Mouse (Mus musculus): ENCODE results near the gene Zfp408.
"Not testable (repeated sequence)": the region's sequence is repeated elsewhere in the genome, so short reads cannot be mapped to it uniquely, and the experiment has no call there.

DNA sequence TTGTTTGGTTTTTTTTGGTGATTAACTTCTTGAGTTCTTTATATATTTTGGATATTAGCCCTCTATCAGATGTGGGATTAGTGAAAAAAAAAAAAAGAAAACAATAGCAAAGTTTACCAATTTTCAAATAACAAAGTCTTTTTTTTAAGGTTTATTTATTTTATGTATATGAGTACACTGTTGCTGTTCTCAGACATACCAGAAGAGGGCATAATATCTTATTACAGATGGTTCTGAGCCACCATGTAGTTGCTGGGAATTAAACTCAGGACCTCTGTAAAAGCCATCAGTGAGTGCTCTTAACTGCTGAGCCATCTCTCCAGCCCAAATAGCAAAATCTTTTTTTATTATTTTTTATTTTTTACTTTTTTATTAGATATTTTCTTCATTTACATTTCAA, 40.2 kb downstream of the Zfp408 start:
- TF ChIP-seq CTCF (IDR thresholded peaks at IDR 0.05; ENCODE audit: low read depth), result 0 out of 2 replicates have a peak, but pooled peaks have one; percentile 15
- not testable (repeated sequence) for TF ChIP-seq EP300 (optimal IDR thresholded peaks at IDR 0.05)

Data from stomach, postnatal 0 days (tissue).